In the genomic region with DNA sequence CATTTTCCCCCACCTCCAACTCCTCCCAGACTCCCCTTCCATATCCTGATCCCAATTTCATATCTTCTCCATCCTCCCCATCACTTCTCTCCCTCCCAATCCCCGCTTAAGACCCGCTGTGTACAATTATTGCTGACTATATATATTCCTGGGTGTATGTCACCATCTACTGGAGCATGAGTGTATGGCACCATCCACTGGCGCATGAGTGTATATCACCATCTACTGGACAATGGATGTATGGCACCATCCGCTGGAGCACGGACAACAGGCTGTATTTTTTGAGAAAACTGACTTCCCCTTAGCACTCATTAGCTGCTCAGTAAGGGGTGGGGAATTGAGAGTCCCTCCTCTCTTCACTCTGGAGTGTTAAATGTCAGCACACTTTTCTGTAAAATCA, we compare ENCODE assay signal across 7 mouse cellular contexts. TPM values are rescaled to one million over a fixed set of nuclear protein-coding genes. Genes with fewer than 3 reads are reported as not detected.
DNase-seq lines count a peak whose midpoint lies in the region; ATAC-seq lines count a peak whose summit lies in the region.

No protein-coding gene starts in this region.

- intact Hi-C loops in gastrocnemius, postnatal 14 days (cut with DNase I; ENCODE audit: low total_unique reads): no loop called here

- peak; percentile 100 for ATAC-seq in activated CD4-positive, CD25-positive, alpha-beta regulatory T cell, adult 4 months
- ATAC-seq in common myeloid progenitor, adult 5-6 weeks (replicated peaks; ENCODE audit: low read depth, poor library complexity, severe bottlenecking): peak; percentile 100
- ATAC-seq in inflammation-experienced regulatory T-cells, adult 6 months: peak; percentile 100
- peak; percentile 100 for ATAC-seq in megakaryocyte-erythroid progenitor cell, adult 5-6 weeks (replicated peaks; ENCODE audit: low FRiP score, low TSS enrichment, poor library complexity, severe bottlenecking)

- peak; percentile 32 for DNase-seq in gastrocnemius, postnatal 14 days
- DNase-seq in left cerebral cortex, adult 9 months (ENCODE audit: low spot score in 2 of 2): peak; percentile 2 to 79
- peak; percentile 45 for DNase-seq in right cerebral cortex, postnatal 25 days

RNA-seq across cellular contexts. Expression of a gene that starts 48.0 kb away (rescaled TPM):
- polyA plus RNA-seq in activated CD4-positive, CD25-positive, alpha-beta regulatory T cell, adult 4 months (2017; shearing (Covaris generic)): 100 to 1,000 TPM; 100 to 115 TPM
- total RNA-seq in common myeloid progenitor, adult 5-6 weeks (2017): 30.6 and 33.3 TPM in 2 replicates
- total RNA-seq in gastrocnemius, postnatal 14 days (2021): 1 to 10 TPM; 6.0 to 6.3 TPM
- 100 to 1,000 TPM in 2 of 3 experiments, 10 to 100 TPM in 1; 96.9 to 154 (median 134) TPM for polyA plus RNA-seq in inflammation-experienced regulatory T-cells, adult 6 months (2017; shearing (Covaris generic))
- 21.9 TPM in 2 replicates for total RNA-seq in megakaryocyte-erythroid progenitor cell, adult 5-6 weeks (2014; fragmentation: Nextera tagmentation)
- total RNA-seq in megakaryocyte-erythroid progenitor cell, adult 5-6 weeks (2017): 33.6 and 49.7 TPM in 2 replicates

RNA-seq across cellular contexts. Expression of a gene that starts 50.7 kb away (rescaled TPM):
- polyA plus RNA-seq in activated CD4-positive, CD25-positive, alpha-beta regulatory T cell, adult 4 months (2017; shearing (Covaris generic)): under 1 TPM in 1 of 2 experiments, not detected in 1; 0.46 TPM
- not detected in 2 replicates for total RNA-seq in common myeloid progenitor, adult 5-6 weeks (2017)
- total RNA-seq in gastrocnemius, postnatal 14 days (2021): not detected
- polyA plus RNA-seq in inflammation-experienced regulatory T-cells, adult 6 months (2017; shearing (Covaris generic)): under 1 TPM in 2 of 3 experiments, not detected in 1; 0.21 to 0.30 TPM
- not detected in 2 replicates for total RNA-seq in megakaryocyte-erythroid progenitor cell, adult 5-6 weeks (2014; fragmentation: Nextera tagmentation)
- total RNA-seq in megakaryocyte-erythroid progenitor cell, adult 5-6 weeks (2017): 0.33 TPM in 1 of 2 replicates, not detected in the other

RNA-seq across cellular contexts. Expression of a gene that starts 50.8 kb away (rescaled TPM):
- polyA plus RNA-seq in activated CD4-positive, CD25-positive, alpha-beta regulatory T cell, adult 4 months (2017; shearing (Covaris generic)): 10 to 100 TPM; 14.9 to 20.5 TPM
- 30.4 and 52.3 TPM in 2 replicates for total RNA-seq in common myeloid progenitor, adult 5-6 weeks (2017)
- 10 to 100 TPM; 13.9 to 15.1 TPM for total RNA-seq in gastrocnemius, postnatal 14 days (2021)
- 10 to 100 TPM; 15.2 to 23.7 (median 17.1) TPM for polyA plus RNA-seq in inflammation-experienced regulatory T-cells, adult 6 months (2017; shearing (Covaris generic))
- 28.8 and 30.6 TPM in 2 replicates for total RNA-seq in megakaryocyte-erythroid progenitor cell, adult 5-6 weeks (2014; fragmentation: Nextera tagmentation)
- 51.3 and 65.7 TPM in 2 replicates for total RNA-seq in megakaryocyte-erythroid progenitor cell, adult 5-6 weeks (2017)

Comparison
In these comparisons a context has a peak if more than half of its experiments do, and no peak if none do; other contexts are left out.
1. Peak in every context shown above with its lines: DNase-seq and ATAC-seq.